Mouse (Mus musculus): ENCODE results near the gene Capn2. TPM values are rescaled to one million over a fixed set of nuclear protein-coding genes. Genes with fewer than 3 reads are reported as not detected.

Capn2 gene
- total and polyA plus RNA-seq, 3 experiments: 10.6 to 19.3 TPM; not detected in 1

DNA sequence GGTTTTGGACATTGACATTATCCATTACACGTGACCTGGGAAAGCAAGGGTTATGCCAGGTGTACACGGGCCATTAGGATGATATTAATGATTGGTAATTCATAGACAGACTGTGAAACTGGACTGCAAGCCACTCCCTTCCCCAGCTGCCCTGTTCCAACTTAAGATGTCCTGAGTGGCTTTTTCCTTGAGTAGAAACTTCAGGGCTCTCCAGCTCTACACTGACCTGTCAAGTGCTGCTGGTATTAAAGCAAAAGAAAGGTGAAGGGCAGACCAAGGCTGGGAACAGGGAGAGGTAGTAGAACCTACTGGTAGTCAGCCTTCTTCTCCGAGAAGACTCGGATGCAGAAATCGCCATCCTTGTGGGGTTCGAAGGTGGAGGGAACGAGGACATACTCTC is 36.3 kb downstream of the Capn2 start:
- H3K4me1 ChIP-seq (ENCODE audit: control insufficient read depth in 1 of 2, insufficient read depth in 2 of 2, low read length in 2 of 2): no peaks in the 10 kb centered on the region
- H3K79me2 ChIP-seq (ENCODE audit: control insufficient read depth, insufficient read depth, low read length, poor library complexity): no peaks in the 10 kb centered on the region
- no peak overlapping the region for H3K27ac ChIP-seq (ENCODE audit: control insufficient read depth, low read depth, low read length)
- no peaks in the 10 kb centered on the region for H3K27me3 ChIP-seq (ENCODE audit: control insufficient read depth in 1 of 2, insufficient read depth in 2 of 2, low read length in 2 of 2)
- H3K36me3 ChIP-seq (ENCODE audit: control insufficient read depth in 1 of 2, insufficient read depth in 2 of 2, low read length in 2 of 2): no peaks in the 10 kb centered on the region
- H3K4me3 ChIP-seq (ENCODE audit: control insufficient read depth in 1 of 2, insufficient read depth in 1 of 2, low read depth in 2 of 2, low read length in 2 of 2): no peak overlapping the region
- TF ChIP-seq UBTF (IDR thresholded peaks at IDR 0.05; ENCODE audit: borderline replicate concordance, insufficient read depth, low read depth, low read length) (no peak), POLR2AphosphoS2 (IDR thresholded peaks at IDR 0.05; ENCODE audit: low read length) (no peak), ETS1 (IDR thresholded peaks at IDR 0.05; ENCODE audit: low read depth, low read length) (no peak), KAT2A (conservative IDR thresholded peaks at IDR 0.05; ENCODE audit: low read depth, low read length) (no peak), SMC3 (IDR thresholded peaks at IDR 0.05; ENCODE audit: low read depth, low read length) (no peak)
- no peak for DNase-seq (ENCODE audit: low read depth, low spot score)
- no peak overlapping the region for H3K9ac ChIP-seq (ENCODE audit: control insufficient read depth, low read depth, low read length, poor library complexity, severe bottlenecking)
- H3K9me3 ChIP-seq (replicated peaks; ENCODE audit: insufficient read depth, low read length): no peaks in the 10 kb centered on the region

DNA sequence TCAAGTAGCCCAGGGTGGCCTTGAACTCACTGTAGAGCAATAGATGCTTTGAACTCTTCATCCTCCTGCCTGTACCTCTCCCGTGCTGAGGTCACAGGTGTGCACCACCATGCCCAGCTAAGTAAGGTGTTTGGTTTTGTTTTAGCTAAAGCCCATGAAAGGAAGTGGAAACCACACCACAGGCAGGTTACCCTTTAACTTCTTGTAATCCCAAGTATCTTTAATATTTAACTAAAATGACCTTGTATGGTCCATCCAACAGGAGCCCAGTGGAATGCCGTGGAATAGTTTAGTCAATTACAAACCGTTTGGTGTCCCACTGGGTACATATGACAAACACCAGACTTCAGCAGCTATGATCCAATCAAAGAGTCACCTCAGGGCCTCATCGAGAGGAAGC is 38.5 kb downstream of the Capn2 start:
- Histone ChIP-seq H3K4me3 (ENCODE audit: control insufficient read depth in 1 of 2, insufficient read depth in 1 of 2, low read depth in 2 of 2, low read length in 2 of 2) (no peak overlapping the region), H3K9me3 (replicated peaks; ENCODE audit: insufficient read depth, low read length) (no peaks in the 10 kb centered on the region), H3K27me3 (ENCODE audit: control insufficient read depth in 1 of 2, insufficient read depth in 2 of 2, low read length in 2 of 2) (no peaks in the 10 kb centered on the region), H3K4me1 (ENCODE audit: control insufficient read depth in 1 of 2, insufficient read depth in 2 of 2, low read length in 2 of 2) (no peaks in the 10 kb centered on the region), H3K36me3 (ENCODE audit: control insufficient read depth in 1 of 2, insufficient read depth in 2 of 2, low read length in 2 of 2) (no peaks in the 10 kb centered on the region), H3K27ac (ENCODE audit: control insufficient read depth, low read depth, low read length) (no peak overlapping the region), H3K9ac (ENCODE audit: control insufficient read depth, low read depth, low read length, poor library complexity, severe bottlenecking) (no peak overlapping the region), H3K79me2 (ENCODE audit: control insufficient read depth, insufficient read depth, low read length, poor library complexity) (no peaks in the 10 kb centered on the region)
- DNase-seq (ENCODE audit: low read depth, low spot score): no peak
- no peak for TF ChIP-seq POLR2A (IDR thresholded peaks at IDR 0.05; ENCODE audit: control insufficient read depth in 1 of 2, insufficient read depth in 1 of 2, low read depth in 1 of 2, low read length in 2 of 2, poor library complexity in 1 of 2)
- TF ChIP-seq TCF12 (IDR thresholded peaks at IDR 0.05; ENCODE audit: low read depth, low read length): no peak
- no peak for TF ChIP-seq MEF2A (IDR thresholded peaks at IDR 0.05; ENCODE audit: extremely low read depth, insufficient replicate concordance, low read depth, low read length, poor library complexity, severe bottlenecking)
- no peak for TF ChIP-seq USF1 (IDR thresholded peaks at IDR 0.05; ENCODE audit: low read depth, low read length)
- no peak for TF ChIP-seq SMC3 (IDR thresholded peaks at IDR 0.05; ENCODE audit: low read depth, low read length)
- TF ChIP-seq NRF1 (IDR thresholded peaks at IDR 0.05; ENCODE audit: insufficient read depth, low read depth, low read length, poor library complexity, severe bottlenecking): no peak
- TF ChIP-seq RCOR1 (IDR thresholded peaks at IDR 0.05; ENCODE audit: low read depth, low read length): no peak
- TF ChIP-seq GATA1 (IDR thresholded peaks at IDR 0.05; ENCODE audit: low read depth, low read length): no peak
- TF ChIP-seq ZNF384 (IDR thresholded peaks at IDR 0.05; ENCODE audit: low read depth, low read length): no peak
- TF ChIP-seq ELF1 (IDR thresholded peaks at IDR 0.05; ENCODE audit: low read depth, low read length): no peak
- TF ChIP-seq KAT2A (conservative IDR thresholded peaks at IDR 0.05; ENCODE audit: low read depth, low read length): no peak
- TF ChIP-seq HCFC1 (IDR thresholded peaks at IDR 0.05; ENCODE audit: low read depth, low read length): no peak
- no peak for TF ChIP-seq POLR2AphosphoS5 (IDR thresholded peaks at IDR 0.05; ENCODE audit: borderline replicate concordance, low read depth, low read length)
- TF ChIP-seq CHD1 (IDR thresholded peaks at IDR 0.05; ENCODE audit: low read depth, low read length): no peak
- no peak for TF ChIP-seq SIN3A (IDR thresholded peaks at IDR 0.05; ENCODE audit: low read length)
- TF ChIP-seq EP300 (IDR thresholded peaks at IDR 0.05; ENCODE audit: low read depth in 1 of 2, low read length in 2 of 2): no peak
- TF ChIP-seq ZKSCAN1 (IDR thresholded peaks at IDR 0.05; ENCODE audit: low read depth, low read length): no peak
- TF ChIP-seq POLR2AphosphoS2 (IDR thresholded peaks at IDR 0.05; ENCODE audit: low read length): no peak
- TF ChIP-seq CHD2 (IDR thresholded peaks at IDR 0.05; ENCODE audit: low read length): no peak

Measured in MEL (cell line).